Mouse (Mus musculus) small intestine, adult 2 months (tissue): ENCODE measurements around the gene Asphd1.

ENCODE experiments used
- CTCF ChIP-seq: fragments of 200-500 bp; IDR thresholded peaks from 2 replicates; pipeline ENCODE4 v1.5.1; 2012; ENCODE audit warnings: low read depth, mild to moderate bottlenecking, control low read depth, inconsistent platforms, low read length, moderate library complexity, mixed read lengths; ENCODE audit not compliant: insufficient replicate concordance, insufficient read length; ENCODE audit errors: extremely low read depth
- POLR2A ChIP-seq: fragments of 200-500 bp; IDR thresholded peaks from 2 replicates; pipeline ENCODE4 v1.6.1; 2012; ENCODE audit warnings: low read depth, mild to moderate bottlenecking, control low read depth, inconsistent platforms, low read length, moderate library complexity

DNA sequence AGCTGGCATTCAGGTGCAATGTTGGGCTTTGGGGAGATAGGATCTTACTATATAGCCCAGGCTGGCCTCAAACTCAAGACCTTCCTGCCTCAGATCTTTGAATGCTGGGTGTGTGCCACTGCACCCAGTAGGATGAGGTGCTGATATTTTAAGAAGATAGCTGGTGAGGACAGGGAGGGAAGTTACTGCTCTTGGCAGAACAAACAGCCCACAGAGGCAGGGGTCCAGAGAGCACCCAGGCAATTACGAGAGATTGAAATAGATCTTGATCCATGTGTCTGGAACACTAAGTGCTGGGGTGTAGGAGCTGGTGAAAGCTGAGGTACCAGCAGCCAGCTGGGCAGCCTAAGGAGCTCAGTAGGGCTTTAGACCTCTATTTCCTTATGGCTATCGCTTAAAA, 32.2 kb upstream of the Asphd1 start:
- TF ChIP-seq CTCF (no peak), POLR2A (no peak)
